Mouse (Mus musculus): ENCODE results near the gene Dnaja3. TPM values are rescaled to one million over a fixed set of nuclear protein-coding genes. Genes with fewer than 3 reads are reported as not detected.

The Dnaja3 gene
- polyA plus RNA-seq, 1 experiment from 2014 or later = 49.1 TPM

GRCm38 (mm10) chr16:4642937-4643336 lies 3.1 kb downstream of the Dnaja3 start:
- Histone ChIP-seq H3K4me2 (replicated peaks; ENCODE audit: low read depth, low read length) (no peak overlapping the region), H3K9ac (ENCODE audit: low read depth, low read length) (no peak overlapping the region), H3K4me1 (replicated peaks; ENCODE audit: control insufficient read depth, insufficient read depth, low read length) (peaks cover 6% of the 10 kb centered on the region; the same call in 1 of the 2 replicates), H3K9me3 (ENCODE audit: control insufficient read depth, low read length) (no peaks in the 10 kb centered on the region), H3K4me3 (ENCODE audit: low read depth, low read length) (no peak overlapping the region), H3K27me3 (ENCODE audit: control insufficient read depth, insufficient read depth, low read length) (no peaks in the 10 kb centered on the region), H3K27ac (ENCODE audit: low read depth, low read length) (no peak overlapping the region), H3K36me3 (ENCODE audit: control insufficient read depth, insufficient read depth, low read length) (no peaks in the 10 kb centered on the region)
- WGBS = 79% methylated on average over 6 of the region's 6 CpGs
- DNase-seq (ENCODE audit: low spot score) (no peak), ATAC-seq (ENCODE audit: low FRiP score) (no peak)

GRCm38 (mm10) chr16:4643670-4644419 lies 4.1 kb downstream of the Dnaja3 start:
- Histone ChIP-seq H3K9me3 (ENCODE audit: control insufficient read depth, low read length) (no peaks in the 10 kb centered on the region), H3K4me1 (replicated peaks; ENCODE audit: control insufficient read depth, insufficient read depth, low read length) (peaks cover 6% of the 10 kb centered on the region; the same call in 1 of the 2 replicates), H3K4me3 (ENCODE audit: low read depth, low read length) (no peak overlapping the region), H3K9ac (ENCODE audit: low read depth, low read length) (no peak overlapping the region), H3K27me3 (ENCODE audit: control insufficient read depth, insufficient read depth, low read length) (no peaks in the 10 kb centered on the region), H3K4me2 (replicated peaks; ENCODE audit: low read depth, low read length) (no peak overlapping the region), H3K36me3 (ENCODE audit: control insufficient read depth, insufficient read depth, low read length) (no peaks in the 10 kb centered on the region), H3K27ac (ENCODE audit: low read depth, low read length) (no peak overlapping the region)
- ATAC-seq (ENCODE audit: low FRiP score) (no peak), DNase-seq (ENCODE audit: low spot score) (no peak)
- WGBS = 74% methylated on average over 11 of the region's 11 CpGs

DNA sequence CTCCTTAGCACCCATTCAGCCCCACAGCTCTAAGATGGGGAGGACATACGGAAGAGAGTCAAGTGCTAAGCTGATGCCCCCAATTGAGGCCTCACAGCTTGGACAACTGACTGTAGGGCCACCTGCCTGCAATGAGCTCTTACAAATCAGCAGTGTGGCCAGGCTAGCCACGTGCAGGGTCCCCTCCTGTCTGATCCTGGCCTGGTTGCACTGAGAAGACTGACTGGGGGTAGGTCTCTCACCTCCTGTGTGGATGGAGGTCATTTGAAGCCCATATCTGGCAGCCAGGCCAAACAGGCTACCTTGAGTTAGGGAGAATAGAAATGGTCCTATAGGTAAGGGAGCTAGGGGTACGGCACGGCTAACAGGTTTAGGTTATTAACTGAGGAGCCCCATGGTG lies 6.1 kb downstream of the Dnaja3 start:
- Histone ChIP-seq H3K36me3 (ENCODE audit: control insufficient read depth, insufficient read depth, low read length) (no peaks in the 10 kb centered on the region), H3K27ac (ENCODE audit: low read depth, low read length) (no peak overlapping the region), H3K4me1 (replicated peaks; ENCODE audit: control insufficient read depth, insufficient read depth, low read length) (peaks cover 5% of the 10 kb centered on the region; the same call in 1 of the 2 replicates), H3K27me3 (ENCODE audit: control insufficient read depth, insufficient read depth, low read length) (no peaks in the 10 kb centered on the region), H3K4me3 (ENCODE audit: low read depth, low read length) (no peak overlapping the region), H3K4me2 (replicated peaks; ENCODE audit: low read depth, low read length) (no peak overlapping the region), H3K9me3 (ENCODE audit: control insufficient read depth, low read length) (no peaks in the 10 kb centered on the region), H3K9ac (ENCODE audit: low read depth, low read length) (no peak overlapping the region)
- 73% methylated on average over 4 of the region's 4 CpGs for WGBS
- ATAC-seq (ENCODE audit: low FRiP score) (no peak), DNase-seq (ENCODE audit: low spot score) (no peak)

DNA sequence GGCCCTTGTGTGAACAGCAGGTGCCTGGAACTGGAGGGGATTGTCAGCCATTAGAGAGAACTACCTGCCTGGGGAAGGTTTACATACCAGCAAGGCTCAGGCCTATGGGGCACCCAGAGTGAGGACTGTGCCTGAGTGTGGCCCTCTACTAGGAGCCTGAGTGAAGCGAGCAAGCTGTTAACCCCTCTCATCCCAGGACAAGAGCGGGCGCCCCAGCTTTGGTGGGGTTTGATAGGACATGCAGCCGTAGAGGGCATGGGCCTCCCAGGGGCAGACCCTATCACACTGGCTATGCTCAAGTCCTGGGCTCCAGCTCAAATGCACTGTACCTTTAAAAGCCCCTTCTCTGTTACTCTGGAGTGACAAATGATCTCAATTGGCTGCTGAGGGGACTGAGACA lies 7.0 kb downstream of the Dnaja3 start:
- H3K27me3 ChIP-seq (ENCODE audit: control insufficient read depth, insufficient read depth, low read length) = no peaks in the 10 kb centered on the region
- H3K9me3 ChIP-seq (ENCODE audit: control insufficient read depth, low read length) = no peaks in the 10 kb centered on the region
- 64% methylated on average over 4 of the region's 4 CpGs for WGBS
- no peaks in the 10 kb centered on the region for H3K36me3 ChIP-seq (ENCODE audit: control insufficient read depth, insufficient read depth, low read length)
- no peak overlapping the region for H3K27ac ChIP-seq (ENCODE audit: low read depth, low read length)
- H3K4me2 ChIP-seq (replicated peaks; ENCODE audit: low read depth, low read length) = no peak overlapping the region
- DNase-seq (ENCODE audit: low spot score) (no peak), ATAC-seq (ENCODE audit: low FRiP score) (no peak)
- peaks cover 2% of the 10 kb centered on the region; the same call in 1 of the 2 replicates for H3K4me1 ChIP-seq (replicated peaks; ENCODE audit: control insufficient read depth, insufficient read depth, low read length)
- H3K9ac ChIP-seq (ENCODE audit: low read depth, low read length) = no peak overlapping the region
- no peak overlapping the region for H3K4me3 ChIP-seq (ENCODE audit: low read depth, low read length)

- Histone ChIP-seq H3K9me3 (ENCODE audit: control insufficient read depth, low read length) (no peaks in the 10 kb centered on the region), H3K4me2 (replicated peaks; ENCODE audit: low read depth, low read length) (no peak overlapping the region), H3K36me3 (ENCODE audit: control insufficient read depth, insufficient read depth, low read length) (no peaks in the 10 kb centered on the region), H3K4me3 (ENCODE audit: low read depth, low read length) (no peak overlapping the region), H3K9ac (ENCODE audit: low read depth, low read length) (no peak overlapping the region), H3K4me1 (replicated peaks; ENCODE audit: control insufficient read depth, insufficient read depth, low read length) (0 out of 2 replicates have a peak, but pooled peaks cover 2% of the 10 kb centered on the region), H3K27me3 (ENCODE audit: control insufficient read depth, insufficient read depth, low read length) (no peaks in the 10 kb centered on the region), H3K27ac (ENCODE audit: low read depth, low read length) (no peak overlapping the region)
- ATAC-seq (ENCODE audit: low FRiP score) (no peak), DNase-seq (ENCODE audit: low spot score) (no peak)
- WGBS = 78% methylated on average over 13 of the region's 13 CpGs
Observed at GRCm38 (mm10) chr16:4647651-4648141, 7.9 kb downstream of the Dnaja3 start.

DNA sequence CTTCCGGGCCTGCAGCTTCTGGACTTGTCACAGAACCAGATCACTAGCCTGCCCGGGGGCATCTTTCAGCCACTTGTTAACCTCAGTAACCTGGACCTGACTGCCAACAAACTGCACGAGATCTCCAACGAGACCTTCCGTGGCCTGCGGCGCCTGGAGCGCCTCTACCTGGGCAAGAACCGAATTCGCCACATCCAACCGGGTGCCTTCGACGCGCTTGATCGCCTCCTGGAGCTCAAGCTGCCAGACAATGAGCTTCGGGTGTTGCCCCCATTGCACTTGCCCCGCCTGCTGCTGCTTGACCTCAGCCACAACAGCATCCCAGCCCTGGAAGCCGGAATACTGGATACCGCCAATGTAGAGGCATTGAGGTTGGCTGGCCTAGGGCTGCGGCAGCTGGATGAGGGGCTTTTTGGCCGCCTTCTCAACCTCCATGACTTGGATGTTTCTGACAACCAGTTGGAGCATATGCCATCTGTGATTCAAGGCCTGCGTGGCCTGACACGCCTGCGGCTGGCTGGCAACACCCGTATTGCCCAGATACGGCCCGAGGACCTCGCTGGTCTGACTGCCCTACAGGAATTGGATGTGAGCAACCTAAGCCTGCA lies 8.7 kb downstream of the Dnaja3 start:
- DNase-seq (ENCODE audit: low spot score) (no peak), ATAC-seq (ENCODE audit: low FRiP score) (no peak)
- no peak overlapping the region for H3K9ac ChIP-seq (ENCODE audit: low read depth, low read length)
- H3K36me3 ChIP-seq (ENCODE audit: control insufficient read depth, insufficient read depth, low read length) = no peaks in the 10 kb centered on the region
- H3K9me3 ChIP-seq (ENCODE audit: control insufficient read depth, low read length) = no peaks in the 10 kb centered on the region
- H3K27ac ChIP-seq (ENCODE audit: low read depth, low read length) = no peak overlapping the region
- H3K27me3 ChIP-seq (ENCODE audit: control insufficient read depth, insufficient read depth, low read length) = no peaks in the 10 kb centered on the region
- no peak overlapping the region for H3K4me2 ChIP-seq (replicated peaks; ENCODE audit: low read depth, low read length)
- H3K4me1 ChIP-seq (replicated peaks; ENCODE audit: control insufficient read depth, insufficient read depth, low read length) = no peaks in the 10 kb centered on the region
- H3K4me3 ChIP-seq (ENCODE audit: low read depth, low read length) = no peak overlapping the region
- 86% methylated on average over 28 of the region's 28 CpGs for WGBS

- ATAC-seq (ENCODE audit: low FRiP score) (no peak), DNase-seq (ENCODE audit: low spot score) (no peak)
- H3K27ac ChIP-seq (ENCODE audit: low read depth, low read length) = no peak overlapping the region
- no peaks in the 10 kb centered on the region for H3K9me3 ChIP-seq (ENCODE audit: control insufficient read depth, low read length)
- no peaks in the 10 kb centered on the region for H3K36me3 ChIP-seq (ENCODE audit: control insufficient read depth, insufficient read depth, low read length)
- 84% methylated on average over 5 of the region's 5 CpGs for WGBS
- no peaks in the 10 kb centered on the region for H3K27me3 ChIP-seq (ENCODE audit: control insufficient read depth, insufficient read depth, low read length)
- no peak overlapping the region for H3K4me3 ChIP-seq (ENCODE audit: low read depth, low read length)
- H3K4me2 ChIP-seq (replicated peaks; ENCODE audit: low read depth, low read length) = no peak overlapping the region
- no peaks in the 10 kb centered on the region for H3K4me1 ChIP-seq (replicated peaks; ENCODE audit: control insufficient read depth, insufficient read depth, low read length)
- no peak overlapping the region for H3K9ac ChIP-seq (ENCODE audit: low read depth, low read length)
Observed at GRCm38 (mm10) chr16:4649211-4649610, 9.4 kb downstream of the Dnaja3 start.

GRCm38 (mm10) chr16:4649692-4650091 lies 9.9 kb downstream of the Dnaja3 start:
- no peaks in the 10 kb centered on the region for H3K27me3 ChIP-seq (ENCODE audit: control insufficient read depth, insufficient read depth, low read length)
- H3K4me2 ChIP-seq (replicated peaks; ENCODE audit: low read depth, low read length) = no peak overlapping the region
- H3K9ac ChIP-seq (ENCODE audit: low read depth, low read length) = no peak overlapping the region
- no peak overlapping the region for H3K27ac ChIP-seq (ENCODE audit: low read depth, low read length)
- no peaks in the 10 kb centered on the region for H3K36me3 ChIP-seq (ENCODE audit: control insufficient read depth, insufficient read depth, low read length)
- no peaks in the 10 kb centered on the region for H3K4me1 ChIP-seq (replicated peaks; ENCODE audit: control insufficient read depth, insufficient read depth, low read length)
- WGBS = 94% methylated on average over 11 of the region's 11 CpGs
- ATAC-seq (ENCODE audit: low FRiP score) (no peak), DNase-seq (ENCODE audit: low spot score) (no peak)
- H3K9me3 ChIP-seq (ENCODE audit: control insufficient read depth, low read length) = no peaks in the 10 kb centered on the region
- no peak overlapping the region for H3K4me3 ChIP-seq (ENCODE audit: low read depth, low read length)

DNA sequence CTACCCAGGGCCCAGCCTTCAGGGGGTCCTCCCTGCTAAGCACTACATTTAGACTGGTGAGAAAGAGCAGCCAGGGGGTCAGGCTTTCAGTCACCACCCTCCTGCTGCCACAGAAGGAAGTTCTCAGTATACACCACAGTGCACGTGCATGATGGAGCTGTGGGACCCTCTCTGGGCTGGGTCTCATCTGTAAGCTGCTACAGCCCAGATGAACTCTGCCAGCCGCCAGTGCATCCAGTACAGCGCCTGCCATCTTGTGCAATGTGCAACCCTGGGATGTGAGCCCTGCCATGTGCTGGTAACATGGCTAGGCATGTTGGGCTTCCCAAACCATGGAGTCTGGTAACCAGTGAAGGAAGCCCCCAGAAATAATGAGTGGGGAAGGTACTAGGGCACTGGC lies 10.4 kb downstream of the Dnaja3 start:
- Histone ChIP-seq H3K4me2 (replicated peaks; ENCODE audit: low read depth, low read length) (no peak overlapping the region), H3K9me3 (ENCODE audit: control insufficient read depth, low read length) (no peaks in the 10 kb centered on the region), H3K4me1 (replicated peaks; ENCODE audit: control insufficient read depth, insufficient read depth, low read length) (no peaks in the 10 kb centered on the region), H3K4me3 (ENCODE audit: low read depth, low read length) (no peak overlapping the region), H3K27me3 (ENCODE audit: control insufficient read depth, insufficient read depth, low read length) (no peaks in the 10 kb centered on the region), H3K9ac (ENCODE audit: low read depth, low read length) (no peak overlapping the region), H3K36me3 (ENCODE audit: control insufficient read depth, insufficient read depth, low read length) (no peaks in the 10 kb centered on the region), H3K27ac (ENCODE audit: low read depth, low read length) (no peak overlapping the region)
- WGBS = 88% methylated on average over 3 of the region's 3 CpGs
- no peak for ATAC-seq (ENCODE audit: low FRiP score)
- DNase-seq (ENCODE audit: low spot score) = no peak

All from hindbrain, embryonic 11.5 days (tissue).